Mouse (Mus musculus): Measurements from ENCODE around the gene Phf10.

DNA sequence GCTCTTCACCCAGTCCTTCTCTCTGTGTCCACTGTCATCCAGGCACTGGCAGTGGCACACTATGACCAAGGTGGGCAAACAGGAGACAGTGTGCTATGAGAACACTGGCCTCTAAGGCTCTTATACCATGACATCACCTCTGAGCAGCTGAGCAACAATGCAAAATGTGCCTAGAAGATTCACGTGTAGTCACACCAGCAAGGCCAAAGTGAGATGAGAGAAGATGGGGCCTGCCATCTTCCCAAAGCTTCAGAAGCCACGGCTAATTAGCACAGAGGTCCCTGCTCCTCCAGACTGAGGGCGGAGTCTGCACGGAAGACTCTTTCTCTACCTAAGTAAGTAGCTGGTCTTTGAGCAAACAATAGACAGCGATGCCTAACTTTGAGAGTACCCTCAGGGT, 32.4 kb downstream of the Phf10 start:
- TF ChIP-seq CTCF (IDR thresholded peaks at IDR 0.05; ENCODE audit: low read depth): no peak
- TF ChIP-seq EP300 (IDR thresholded peaks at IDR 0.05; ENCODE audit: low read depth): no peak
